10 mouse cellular contexts compared by ENCODE assay signal in genomic region chr5:29388181-29388943, GRCm38 (mm10). TPM values are rescaled to one million over a fixed set of nuclear protein-coding genes. Genes with fewer than 3 reads are reported as not detected.
DNase-seq lines count a peak whose midpoint lies in the region; ATAC-seq and TF ChIP-seq lines count a peak whose summit lies in the region.
"Had no signal": no experiment of that assay in that cellular context is flagged by ENCODE, and none has a peak within 500 bp of the region (broad histone marks: within the 10 kb centered on the region; RNA-seq: fewer than 3 reads in every experiment).

No protein-coding gene starts in this region.

- no peak; the same call in 1 of the 2 replicates for ATAC-seq in kidney, postnatal 0 days (replicated peaks; ENCODE audit: low FRiP score, low read depth)
- ATAC-seq in intestine, postnatal 0 days = peak; percentile 50
- 0 out of 2 replicates have a peak, but pooled peaks have one; percentile 31 for ATAC-seq in neural tube, embryonic 14.5 days (ENCODE audit: low read depth)
- no peak for ATAC-seq in erythroblast, adult 5-6 weeks (replicated peaks; ENCODE audit: low FRiP score, poor library complexity, severe bottlenecking)

- H3K27me3 ChIP-seq in kidney, postnatal 0 days (ENCODE audit: insufficient read depth, low read length) = no peaks in the 10 kb centered on the region
- no peaks in the 10 kb centered on the region for H3K27me3 ChIP-seq in intestine, postnatal 0 days (replicated peaks; ENCODE audit: control insufficient read depth, insufficient read depth, low read length)
- no peaks in the 10 kb centered on the region for H3K27me3 ChIP-seq in neural tube, embryonic 14.5 days (ENCODE audit: control insufficient read depth, insufficient read depth, low read length)
- H3K27me3 ChIP-seq: midbrain, embryonic 12.5 days had no signal

- H3K4me3 ChIP-seq in kidney, postnatal 0 days (replicated peaks; ENCODE audit: low read depth, low read length) = no peak overlapping the region
- H3K4me3 ChIP-seq in intestine, postnatal 0 days (ENCODE audit: low read depth, low read length) = no peak overlapping the region
- no peak overlapping the region for H3K4me3 ChIP-seq in neural tube, embryonic 14.5 days (ENCODE audit: low read depth, low read length)
- H3K4me3 ChIP-seq: midbrain, embryonic 12.5 days had no signal

- no peak for TF ChIP-seq CTCF in kidney, postnatal 0 days (IDR thresholded peaks at IDR 0.05; ENCODE audit: low read depth)
- TF ChIP-seq CTCF in intestine, postnatal 0 days (IDR thresholded peaks at IDR 0.05; ENCODE audit: low read depth) = 0 out of 2 replicates have a peak, but pooled peaks have one; percentile 2

- H3K27ac ChIP-seq in kidney, postnatal 0 days = 0 out of 2 replicates have a peak overlapping the region, but pooled peaks have one; percentile 15
- H3K27ac ChIP-seq in intestine, postnatal 0 days (ENCODE audit: low read depth, low read length) = peak overlapping the region; percentile 15; the same call in 1 of the 2 replicates
- no peak overlapping the region for H3K27ac ChIP-seq in neural tube, embryonic 14.5 days (ENCODE audit: low read depth, low read length)
- H3K27ac ChIP-seq: midbrain, embryonic 12.5 days had no signal

- H3K36me3 ChIP-seq in kidney, postnatal 0 days (ENCODE audit: insufficient read depth, low read length) = no peaks in the 10 kb centered on the region
- no peaks in the 10 kb centered on the region for H3K36me3 ChIP-seq in intestine, postnatal 0 days (ENCODE audit: control insufficient read depth, insufficient read depth)
- H3K36me3 ChIP-seq in neural tube, embryonic 14.5 days (ENCODE audit: control insufficient read depth, insufficient read depth, low read length) = no peaks in the 10 kb centered on the region
- H3K36me3 ChIP-seq: midbrain, embryonic 12.5 days had no signal

- H3K9ac ChIP-seq in kidney, postnatal 0 days (ENCODE audit: low read depth, low read length) = no peak overlapping the region
- H3K9ac ChIP-seq in intestine, postnatal 0 days (ENCODE audit: low read depth, low read length) = no peak overlapping the region
- H3K9ac ChIP-seq in neural tube, embryonic 14.5 days (replicated peaks; ENCODE audit: low read depth, low read length) = no peak overlapping the region
- H3K9ac ChIP-seq: midbrain, embryonic 12.5 days had no signal

- no peaks in the 10 kb centered on the region for H3K9me3 ChIP-seq in kidney, postnatal 0 days (replicated peaks; ENCODE audit: low read length)
- no peaks in the 10 kb centered on the region for H3K9me3 ChIP-seq in intestine, postnatal 0 days (ENCODE audit: control insufficient read depth)
- no peaks in the 10 kb centered on the region for H3K9me3 ChIP-seq in neural tube, embryonic 14.5 days (ENCODE audit: control insufficient read depth, low read length)
- H3K9me3 ChIP-seq: midbrain, embryonic 12.5 days had no signal

- peak; percentile 58 for DNase-seq in kidney, postnatal 0 days (ENCODE audit: low spot score)
- no peak for DNase-seq in kidney, adult 11 months
- peak; percentile 41 for DNase-seq in gastrocnemius, postnatal 25 days
- no peak for DNase-seq in embryo, embryonic 9.5 days (ENCODE audit: extremely low spot score)
- no peak for DNase-seq in spleen, postnatal 14 days (ENCODE audit: low spot score in 2 of 2)
- DNase-seq: thymus, postnatal 25 days had no signal

- 16% methylated on average over 7 of the region's 7 CpGs for WGBS in kidney, postnatal 0 days
- WGBS in intestine, postnatal 0 days = 27% methylated on average over 7 of the region's 7 CpGs
- WGBS in neural tube, embryonic 14.5 days = 51% methylated on average over 7 of the region's 7 CpGs

- no peak overlapping the region for H3K4me2 ChIP-seq in kidney, postnatal 0 days (ENCODE audit: low read length)
- no peak overlapping the region for H3K4me2 ChIP-seq in intestine, postnatal 0 days (replicated peaks; ENCODE audit: low read depth)
- H3K4me2 ChIP-seq in neural tube, embryonic 14.5 days (ENCODE audit: low read depth, low read length) = no peak overlapping the region
- H3K4me2 ChIP-seq: midbrain, embryonic 12.5 days had no signal

- H3K4me1 ChIP-seq in kidney, postnatal 0 days (replicated peaks; ENCODE audit: insufficient read depth, low read length) = no peaks in the 10 kb centered on the region
- H3K4me1 ChIP-seq in intestine, postnatal 0 days (replicated peaks; ENCODE audit: control insufficient read depth, insufficient read depth, low read length) = no peaks in the 10 kb centered on the region
- H3K4me1 ChIP-seq in neural tube, embryonic 14.5 days (ENCODE audit: control insufficient read depth, insufficient read depth, low read length) = no peaks in the 10 kb centered on the region
- H3K4me1 ChIP-seq: midbrain, embryonic 12.5 days had no signal

RNA-seq across cellular contexts. Expression of gene Lmbr1, which starts 10.2 kb away (rescaled TPM):
- 13.6 and 15.5 TPM in 2 replicates for polyA plus RNA-seq in kidney, postnatal 0 days (2015; fragmentation: Nextera tagmentation; extraction: Ambion mirVana)
- 10 to 100 TPM in 1 of 2 experiments, 1 to 10 TPM in 1; 9.0 to 11.0 TPM for total RNA-seq in gastrocnemius, postnatal 25 days (2021)
- 9.0 and 11.1 TPM in 2 replicates for polyA plus RNA-seq in intestine, postnatal 0 days (2015; fragmentation: Nextera tagmentation; extraction: Ambion mirVana)
- polyA plus RNA-seq in neural tube, embryonic 14.5 days (2014; fragmentation: Nextera tagmentation; extraction: Ambion mirVana) = 43.5 and 46.2 TPM in 2 replicates
- total RNA-seq in erythroblast, adult 5-6 weeks (2015; ENCODE audit: low replicate concordance) = 0.58 TPM in 1 of 2 replicates, not detected in the other
- 0.70 and 2.1 TPM in 2 replicates for total RNA-seq in erythroblast, adult 5-6 weeks (2017; ENCODE audit: low replicate concordance)

RNA-seq across cellular contexts. Expression of gene Nom1, which starts 46.1 kb away (rescaled TPM):
- polyA plus RNA-seq in kidney, postnatal 0 days (2015; fragmentation: Nextera tagmentation; extraction: Ambion mirVana) = 19.6 and 20.0 TPM in 2 replicates
- 10 to 100 TPM; 10.4 to 10.8 TPM for total RNA-seq in gastrocnemius, postnatal 25 days (2021)
- 14.5 and 16.0 TPM in 2 replicates for polyA plus RNA-seq in intestine, postnatal 0 days (2015; fragmentation: Nextera tagmentation; extraction: Ambion mirVana)
- polyA plus RNA-seq in neural tube, embryonic 14.5 days (2014; fragmentation: Nextera tagmentation; extraction: Ambion mirVana) = 13.4 and 18.9 TPM in 2 replicates
- total RNA-seq in erythroblast, adult 5-6 weeks (2015; ENCODE audit: low replicate concordance) = 0.77 and 5.2 TPM in 2 replicates
- 3.0 and 7.2 TPM in 2 replicates for total RNA-seq in erythroblast, adult 5-6 weeks (2017; ENCODE audit: low replicate concordance)

Comparison
In these comparisons a context has a peak if more than half of its experiments do, and no peak if none do; other contexts are left out.
1. DNase-seq: peak in kidney, postnatal 0 days (single experiment) and gastrocnemius, postnatal 25 days (single experiment); none in kidney, adult 11 months (single experiment), embryo, embryonic 9.5 days (single experiment) and spleen, postnatal 14 days (0 of 2).
2. ATAC-seq: peak in intestine, postnatal 0 days (single experiment) and neural tube, embryonic 14.5 days (single experiment); none in kidney, postnatal 0 days (single experiment) and erythroblast, adult 5-6 weeks (single experiment).